Mouse (Mus musculus) lung, adult 2 months (tissue): ENCODE results near the gene Tiam1.

Experiments used
- CTCF ChIP-seq: fragments of 200-500 bp; IDR thresholded peaks from 2 replicates; pipeline ENCODE4 v1.5.1; 2011; ENCODE audit warnings: mild to moderate bottlenecking, low read length, control low read depth; ENCODE audit not compliant: insufficient read depth
- POLR2A ChIP-seq: fragments of 200-500 bp; IDR thresholded peaks from 2 replicates; pipeline ENCODE4 v1.6.1; 2011; ENCODE audit warnings: low read depth, mild to moderate bottlenecking, control low read depth, low read length, borderline replicate concordance; ENCODE audit errors: extremely low read depth

- no peak for TF ChIP-seq POLR2A
- no peak for TF ChIP-seq CTCF
Observed at GRCm38 (mm10) chr16:90170676-90171075, 27.1 kb upstream of the Tiam1 start.
